Mouse (Mus musculus) forebrain, embryonic 16.5 days (tissue): Measurements from ENCODE around the gene Pla2g4a. TPM values are rescaled to one million over a fixed set of nuclear protein-coding genes. Genes with fewer than 3 reads are reported as not detected.

Source experiments
- ATAC-seq: fragments of 200-750 bp; cut with Nextera tagmentation; 2 replicates; pipeline ENCODE4 v1.8.0; 2017; ENCODE audit warnings: mild to moderate bottlenecking, moderate library complexity
- H3K27ac ChIP-seq: fragments of 300-500 bp; sonication (generic); 2 replicates; pipeline ENCODE4 v1.5.1; 2014; ENCODE audit warnings: low read length, control low read depth
- H3K27me3 ChIP-seq: fragments of 300-500 bp; sonication (generic); replicated peaks from 2 replicates; pipeline ENCODE4 v1.6.1; 2014; ENCODE audit warnings: low read length; ENCODE audit not compliant: control insufficient read depth, insufficient read depth
- H3K36me3 ChIP-seq: fragments of 300-500 bp; sonication (generic); 2 replicates; pipeline ENCODE4 v1.6.1; 2014; ENCODE audit not compliant: control insufficient read depth, insufficient read depth
- H3K4me1 ChIP-seq: fragments of 300-500 bp; sonication (generic); replicated peaks from 2 replicates; pipeline ENCODE4 v1.6.1; 2014; ENCODE audit warnings: low read length; ENCODE audit not compliant: control insufficient read depth, insufficient read depth
- H3K4me2 ChIP-seq: fragments of 300-500 bp; sonication (generic); 2 replicates; pipeline ENCODE4 v1.6.1; 2014; ENCODE audit warnings: mild to moderate bottlenecking, low read length, control low read depth
- H3K4me3 ChIP-seq: fragments of 300-500 bp; sonication (generic); replicated peaks from 2 replicates; pipeline ENCODE4 v1.5.1; 2014; ENCODE audit warnings: mild to moderate bottlenecking, low read length, control low read depth
- H3K9ac ChIP-seq: fragments of 300-500 bp; sonication (generic); replicated peaks from 2 replicates; pipeline ENCODE4 v1.6.1; 2014; ENCODE audit warnings: low read depth, low read length, control low read depth
- H3K9me3 ChIP-seq: fragments of 300-500 bp; sonication (generic); 2 replicates; pipeline ENCODE4 v1.6.1; 2016; ENCODE audit warnings: low read length; ENCODE audit not compliant: control insufficient read depth
- WGBS: fragments of 180-500 bp; shearing (Covaris S2); extraction: QIAGEN DNeasy Blood & Tissue Kit; methylation state at CpG from one replicate; pipeline ENCODE4 v1.1.7; 2014; 5-methylcytosine and 5-hydroxymethylcytosine counted together
- polyA plus RNA-seq: library from polyadenylated mRNA; unstranded; fragments of >200 nt; fragmentation: Nextera tagmentation; extraction: Ambion mirVana; gene quantifications from 2 replicates; pipeline ENCODE4 v1.2.1, GENCODE M21; 2015

Pla2g4a gene
- polyA plus RNA-seq: 1.2 TPM in 2 replicates

GRCm38 (mm10) chr1:149960734-149961424 lies at the start of gene Pla2g4a:
Gene Pla2g4a, minus strand, starts transcription at chr1:149961290.
- ATAC-seq: no peak
- no peak within 1 kb of the TSS for H3K9ac ChIP-seq
- H3K36me3 ChIP-seq: no peaks in the 10 kb centered on the region

GRCm38 (mm10) chr1:150010629-150010979 lies 49.5 kb upstream of the Pla2g4a start:
- Histone ChIP-seq H3K4me1 (no peaks in the 10 kb centered on the region), H3K4me2 (no peak overlapping the region), H3K36me3 (no peaks in the 10 kb centered on the region), H3K4me3 (no peak overlapping the region), H3K27ac (no peak overlapping the region), H3K9me3 (no peaks in the 10 kb centered on the region), H3K27me3 (no peaks in the 10 kb centered on the region), H3K9ac (no peak overlapping the region)
- ATAC-seq: no peak
- WGBS: 45% methylated on average over 4 of the region's 4 CpGs

More at GRCm38 (mm10) chr1:149960734-149961424, at the start of gene Pla2g4a:
- Histone ChIP-seq H3K27ac (no peak within 1 kb of the TSS), H3K4me3 (peak within 1 kb of the TSS; percentile 17), H3K4me2 (peak within 1 kb of the TSS; percentile 49), H3K4me1 (no peaks in the 10 kb centered on the region), H3K27me3 (no peaks in the 10 kb centered on the region), H3K9me3 (no peaks in the 10 kb centered on the region)
- WGBS: 28% methylated on average over 15 of the region's 15 CpGs

- H3K36me3 ChIP-seq: no peaks in the 10 kb centered on the region
- H3K27ac ChIP-seq: no peak overlapping the region
- H3K4me1 ChIP-seq: no peaks in the 10 kb centered on the region
- no peak overlapping the region for H3K4me2 ChIP-seq
- no peak overlapping the region for H3K4me3 ChIP-seq
- peak; percentile 57 for ATAC-seq
- 67% methylated on average over 18 of the region's 18 CpGs for WGBS
- H3K9ac ChIP-seq: no peak overlapping the region
- H3K9me3 ChIP-seq: no peaks in the 10 kb centered on the region
- no peaks in the 10 kb centered on the region for H3K27me3 ChIP-seq
These were observed 49.0 kb upstream of the Pla2g4a start for GRCm38 (mm10) chr1:150009968-150010628.

- no peak for ATAC-seq
- 94% methylated on average over 9 of the region's 9 CpGs for WGBS
- H3K4me1 ChIP-seq: no peaks in the 10 kb centered on the region
- H3K36me3 ChIP-seq: no peaks in the 10 kb centered on the region
- no peaks in the 10 kb centered on the region for H3K27me3 ChIP-seq
- no peaks in the 10 kb centered on the region for H3K9me3 ChIP-seq
- H3K27ac ChIP-seq: no peak overlapping the region
- H3K4me2 ChIP-seq: no peak overlapping the region
- no peak overlapping the region for H3K4me3 ChIP-seq
- no peak overlapping the region for H3K9ac ChIP-seq
These were observed 48.0 kb upstream of the Pla2g4a start for GRCm38 (mm10) chr1:150009134-150009533.

- Histone ChIP-seq H3K9ac (no peak overlapping the region), H3K9me3 (no peaks in the 10 kb centered on the region), H3K36me3 (no peaks in the 10 kb centered on the region), H3K27me3 (no peaks in the 10 kb centered on the region), H3K27ac (no peak overlapping the region), H3K4me1 (no peaks in the 10 kb centered on the region), H3K4me2 (no peak overlapping the region), H3K4me3 (no peak overlapping the region)
- 85% methylated on average over 1 of the region's 1 CpGs for WGBS
- no peak for ATAC-seq
These were observed 14.5 kb upstream of the Pla2g4a start for GRCm38 (mm10) chr1:149975626-149976025.

- WGBS: 82% methylated on average over 1 of the region's 1 CpGs
- Histone ChIP-seq H3K27ac (no peak overlapping the region), H3K36me3 (no peaks in the 10 kb centered on the region), H3K9me3 (no peaks in the 10 kb centered on the region), H3K4me1 (no peaks in the 10 kb centered on the region), H3K4me2 (no peak overlapping the region), H3K9ac (no peak overlapping the region), H3K4me3 (no peak overlapping the region), H3K27me3 (no peaks in the 10 kb centered on the region)
- ATAC-seq: no peak
These were observed 4.7 kb upstream of the Pla2g4a start for GRCm38 (mm10) chr1:149965826-149966225.

GRCm38 (mm10) chr1:149961425-149962303 lies 574 bp upstream of the Pla2g4a start:
- no peaks in the 10 kb centered on the region for H3K4me1 ChIP-seq
- no peaks in the 10 kb centered on the region for H3K9me3 ChIP-seq
- no peaks in the 10 kb centered on the region for H3K36me3 ChIP-seq
- ATAC-seq: no peak
- H3K4me3 ChIP-seq: no peak overlapping the region
- no peak overlapping the region for H3K27ac ChIP-seq
- H3K4me2 ChIP-seq: peak overlapping the region; percentile 49
- no peak overlapping the region for H3K9ac ChIP-seq
- 79% methylated on average over 9 of the region's 9 CpGs for WGBS
- H3K27me3 ChIP-seq: no peaks in the 10 kb centered on the region

GRCm38 (mm10) chr1:149960251-149960650 lies 839 bp downstream of the Pla2g4a start:
- Histone ChIP-seq H3K4me1 (no peaks in the 10 kb centered on the region), H3K9me3 (no peaks in the 10 kb centered on the region), H3K4me2 (no peak overlapping the region), H3K4me3 (no peak overlapping the region), H3K36me3 (no peaks in the 10 kb centered on the region), H3K27me3 (no peaks in the 10 kb centered on the region), H3K27ac (no peak overlapping the region), H3K9ac (no peak overlapping the region)
- ATAC-seq: no peak
- WGBS: 95% methylated on average over 4 of the region's 4 CpGs

- 79% methylated on average over 1 of the region's 1 CpGs for WGBS
- Histone ChIP-seq H3K9ac (no peak overlapping the region), H3K36me3 (no peaks in the 10 kb centered on the region), H3K9me3 (no peaks in the 10 kb centered on the region), H3K27me3 (no peaks in the 10 kb centered on the region), H3K4me3 (no peak overlapping the region), H3K4me2 (no peak overlapping the region), H3K4me1 (no peaks in the 10 kb centered on the region), H3K27ac (no peak overlapping the region)
- ATAC-seq: no peak
These were observed 2.0 kb downstream of the Pla2g4a start for GRCm38 (mm10) chr1:149959069-149959468.
